Mouse (Mus musculus) spleen, embryonic (tissue): ENCODE data around the gene Nudt1.

Source experiments
- CTCF ChIA-PET: fragments of 350-600 bp; sonication (Branson Sonifier 250); formaldehyde crosslinking; loops from one replicate; lab custom pipeline; 2022; lab: Charles Lee

Nudt1 gene

DNA sequence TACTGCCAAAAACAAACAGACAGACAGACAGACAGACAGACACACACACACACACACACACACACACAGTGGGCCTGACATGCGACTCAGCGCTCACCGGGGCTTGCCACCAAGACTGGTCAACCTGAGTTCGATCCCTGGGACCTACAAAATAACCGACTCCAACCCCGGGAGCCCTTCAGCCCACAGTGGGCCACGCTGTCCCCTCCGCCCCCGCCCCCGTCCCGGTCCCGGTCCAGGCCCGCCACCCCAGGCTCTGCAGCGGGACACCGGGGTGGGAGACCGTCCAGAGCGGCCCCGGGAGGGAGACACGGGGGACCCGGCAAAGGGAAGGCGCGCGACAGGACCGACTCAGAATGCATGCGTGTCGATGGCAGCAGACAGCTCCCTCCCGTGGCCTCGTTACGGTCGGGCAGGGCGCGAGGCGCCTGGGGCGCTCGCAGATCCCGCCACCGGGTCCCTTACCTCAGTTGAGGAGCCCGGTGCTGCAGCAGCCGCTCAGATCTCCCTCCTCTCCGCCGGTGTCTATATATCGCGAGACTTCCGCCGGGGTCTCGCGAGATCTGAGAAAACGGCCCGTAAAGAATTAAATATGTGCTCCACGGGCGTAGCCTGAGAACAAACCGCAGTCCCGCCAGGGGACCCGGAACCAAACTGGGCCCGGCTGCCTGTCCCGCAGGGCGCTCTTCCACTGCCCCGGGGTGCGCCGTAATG lies at the start of gene Nudt1, which contains the start of gene Mad1l1:
TSS of gene Nudt1 (plus strand) at position 615 of the 714 bp plus-strand sequence.
TSS of gene Mad1l1 (minus strand) at position 511 of the 714 bp plus-strand sequence.
- CTCF ChIA-PET = no interaction called here

- CTCF ChIA-PET = interaction anchor here (0.7 kb wide), 1 partner anchor 456 kb away, joined by 7 read pairs; no protein-coding TSS in a partner anchor
Measured at GRCm38 (mm10) chr5:140276779-140277178, 44.7 kb upstream of the Nudt1 start.

DNA sequence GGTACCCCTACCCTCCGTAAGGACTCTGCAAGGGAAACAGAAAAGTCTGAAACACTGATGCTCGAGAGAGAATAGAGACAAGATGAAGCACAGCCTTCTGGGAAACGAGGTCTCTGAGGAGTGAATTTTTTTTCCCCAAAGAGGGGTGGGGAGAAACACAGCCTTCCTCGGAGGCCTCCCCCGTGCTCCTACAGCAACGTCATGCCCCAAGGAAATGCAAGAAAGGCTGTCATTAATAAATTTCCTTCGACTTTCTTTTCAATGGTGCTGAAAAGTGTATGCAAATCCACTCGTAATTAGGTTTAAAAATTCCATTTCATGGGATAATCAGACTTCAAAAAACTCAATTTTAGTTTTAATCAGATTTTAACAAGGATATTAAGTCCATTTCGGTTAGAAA lies 41.3 kb upstream of the Nudt1 start:
- CTCF ChIA-PET = no interaction called here

GRCm38 (mm10) chr5:140282376-140282775 lies 39.1 kb upstream of the Nudt1 start:
- CTCF ChIA-PET = no interaction called here

- CTCF ChIA-PET = no interaction called here
Measured at GRCm38 (mm10) chr5:140282900-140283299, 38.6 kb upstream of the Nudt1 start.

GRCm38 (mm10) chr5:140284011-140284410 lies 37.4 kb upstream of the Nudt1 start:
- CTCF ChIA-PET = no interaction called here

DNA sequence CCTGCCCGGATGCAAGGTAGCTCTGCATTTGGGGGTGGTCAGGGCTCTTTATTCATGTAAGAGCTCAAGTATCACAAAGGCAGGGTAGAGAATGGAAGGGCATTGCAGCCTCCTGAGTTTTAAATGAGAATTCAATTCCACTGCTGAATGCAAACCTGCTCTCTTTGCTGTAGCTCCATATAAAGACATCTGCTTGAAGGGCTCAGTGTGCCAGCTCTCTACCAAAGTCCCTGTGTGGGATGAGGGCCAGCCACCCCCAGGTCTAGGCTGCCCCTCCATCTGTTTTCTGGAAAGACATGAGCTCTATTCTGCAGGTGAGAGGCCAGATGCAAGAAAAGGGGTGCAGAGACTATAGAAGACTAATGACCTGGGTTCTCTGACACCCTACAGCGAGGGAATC lies 36.7 kb upstream of the Nudt1 start:
- CTCF ChIA-PET = no interaction called here

DNA sequence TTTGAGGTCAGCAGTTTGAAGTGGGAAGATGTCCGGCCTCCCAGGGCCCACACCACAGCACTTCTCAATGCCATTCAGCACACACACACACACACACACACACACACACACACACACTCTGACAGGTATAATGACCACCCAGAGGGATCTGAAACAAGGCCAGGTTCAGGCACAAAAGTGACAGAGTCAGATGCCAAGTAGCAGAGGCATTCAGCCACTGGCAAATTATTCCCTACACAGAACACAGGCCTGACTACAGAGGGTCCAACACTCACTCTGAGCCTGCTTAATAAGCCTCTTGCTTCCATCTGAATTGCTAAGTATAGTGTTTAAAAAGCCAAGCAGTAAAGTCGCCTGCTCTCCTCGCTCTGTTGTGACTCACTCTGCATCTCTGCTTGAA lies 33.2 kb upstream of the Nudt1 start:
- CTCF ChIA-PET = no interaction called here

GRCm38 (mm10) chr5:140289161-140289560 lies 32.3 kb upstream of the Nudt1 start:
- CTCF ChIA-PET = no interaction called here

DNA sequence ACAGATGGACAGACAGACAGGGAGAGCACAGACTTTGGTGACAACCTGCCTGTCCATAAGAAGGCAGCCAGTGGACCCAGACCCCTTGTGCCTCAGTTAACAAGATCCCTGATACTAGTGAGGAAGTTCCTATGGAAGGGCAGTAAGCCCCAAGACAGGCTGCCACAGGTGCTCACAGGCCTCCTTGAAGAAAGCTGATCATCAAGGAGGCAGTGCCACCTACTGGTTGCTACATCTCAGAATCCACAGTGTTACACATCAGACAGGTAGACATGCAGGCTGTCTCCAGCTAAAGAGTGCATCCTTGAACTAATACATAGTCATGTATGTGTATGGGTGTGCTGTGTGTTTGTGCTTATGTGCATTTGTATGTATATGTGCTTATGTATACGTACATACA lies 29.3 kb upstream of the Nudt1 start:
- CTCF ChIA-PET = interaction anchor here (0.7 kb wide), 1 partner anchor 456 kb away, joined by 3 read pairs; no protein-coding TSS in a partner anchor

DNA sequence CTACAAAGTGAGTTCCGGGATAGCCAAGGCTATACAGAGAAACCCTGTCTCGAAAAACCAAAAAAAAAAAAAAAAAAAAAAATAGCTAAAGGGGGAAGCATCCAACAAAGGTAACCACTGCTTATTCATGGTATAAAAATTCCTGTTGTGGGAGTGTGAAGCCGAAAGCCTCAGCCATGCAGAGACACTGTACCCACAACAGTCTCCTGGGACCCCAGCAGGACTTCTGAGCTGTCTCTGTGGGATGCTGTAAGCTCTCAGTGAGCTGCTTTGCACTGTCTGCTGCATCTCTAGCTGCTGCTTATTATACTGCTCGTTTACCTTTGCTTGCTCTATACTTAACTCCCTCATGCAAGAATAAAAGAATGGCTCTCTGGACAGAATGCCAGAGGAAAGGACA lies 23.2 kb upstream of the Nudt1 start:
- CTCF ChIA-PET = interaction anchor here (0.6 kb wide), 1 partner anchor 18 kb away, joined by 4 read pairs; no protein-coding TSS in a partner anchor

- CTCF ChIA-PET = no interaction called here
Measured at GRCm38 (mm10) chr5:140306016-140306415, 15.4 kb upstream of the Nudt1 start.

DNA sequence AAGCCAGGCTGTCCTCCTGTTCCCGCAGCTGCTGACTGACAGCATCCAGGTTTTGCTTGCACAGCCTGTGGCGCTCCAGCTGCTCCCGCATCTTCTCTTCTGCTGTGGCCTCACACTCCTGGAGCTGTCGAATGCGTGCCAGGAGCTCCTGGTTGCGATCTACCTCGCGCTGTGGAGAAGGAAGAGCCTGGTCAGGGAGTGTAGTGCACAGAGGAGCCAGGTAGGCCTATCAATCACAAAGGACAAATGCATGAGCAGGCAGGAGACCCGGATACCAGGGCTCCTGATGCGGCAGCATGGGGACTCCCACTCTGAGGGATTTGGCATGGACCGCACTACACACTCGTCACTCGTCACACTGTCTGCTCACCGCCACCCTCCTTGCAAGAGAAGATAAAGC lies 13.9 kb upstream of the Nudt1 start:
- CTCF ChIA-PET = no interaction called here

- CTCF ChIA-PET = interaction anchor here (0.6 kb wide), 1 partner anchor 18 kb away, joined by 4 read pairs; no protein-coding TSS in a partner anchor
Measured at GRCm38 (mm10) chr5:140316716-140317115, 4.7 kb upstream of the Nudt1 start.

DNA sequence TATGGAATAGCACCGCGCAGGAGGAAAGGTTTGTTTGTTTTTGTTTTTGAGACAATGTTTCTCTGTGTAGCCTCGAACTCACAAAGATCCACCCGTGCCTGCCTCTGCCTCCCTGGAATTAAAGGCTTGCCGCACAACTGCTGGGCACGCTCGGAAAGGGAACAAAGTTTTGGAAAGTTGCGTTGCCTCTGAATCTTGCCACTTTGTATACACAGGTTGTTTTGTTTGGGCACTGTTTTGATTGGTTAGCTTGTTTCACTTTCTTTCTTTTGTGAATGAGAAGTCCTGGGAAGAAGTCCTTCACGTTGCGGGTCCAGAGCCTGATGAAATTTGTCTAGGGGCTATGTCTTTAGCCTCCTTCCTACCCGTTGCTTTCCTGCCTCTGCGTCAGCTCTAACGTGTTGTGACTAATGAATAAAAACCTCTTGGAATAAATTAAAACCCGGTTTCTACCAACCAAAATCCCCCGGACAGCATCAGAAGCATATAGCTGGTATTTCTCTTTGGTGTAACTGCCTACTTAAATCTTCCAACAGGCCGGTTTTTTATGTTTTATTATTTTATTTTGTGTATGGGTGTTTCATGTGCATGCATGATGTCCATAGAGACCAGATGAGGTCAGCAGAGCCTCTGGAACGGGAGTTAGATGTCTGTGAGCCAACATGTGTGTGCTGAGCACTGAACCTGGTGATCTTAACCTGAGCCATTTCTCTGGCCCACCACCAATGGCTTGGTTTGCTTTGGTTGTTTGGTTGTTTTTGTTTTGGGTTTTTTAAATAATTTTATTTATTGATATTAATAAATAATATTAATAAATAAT lies 510 bp downstream of the Nudt1 start:
- CTCF ChIA-PET = no interaction called here

- CTCF ChIA-PET = no interaction called here
Measured at GRCm38 (mm10) chr5:140324058-140324457, 2.6 kb downstream of the Nudt1 start.

DNA sequence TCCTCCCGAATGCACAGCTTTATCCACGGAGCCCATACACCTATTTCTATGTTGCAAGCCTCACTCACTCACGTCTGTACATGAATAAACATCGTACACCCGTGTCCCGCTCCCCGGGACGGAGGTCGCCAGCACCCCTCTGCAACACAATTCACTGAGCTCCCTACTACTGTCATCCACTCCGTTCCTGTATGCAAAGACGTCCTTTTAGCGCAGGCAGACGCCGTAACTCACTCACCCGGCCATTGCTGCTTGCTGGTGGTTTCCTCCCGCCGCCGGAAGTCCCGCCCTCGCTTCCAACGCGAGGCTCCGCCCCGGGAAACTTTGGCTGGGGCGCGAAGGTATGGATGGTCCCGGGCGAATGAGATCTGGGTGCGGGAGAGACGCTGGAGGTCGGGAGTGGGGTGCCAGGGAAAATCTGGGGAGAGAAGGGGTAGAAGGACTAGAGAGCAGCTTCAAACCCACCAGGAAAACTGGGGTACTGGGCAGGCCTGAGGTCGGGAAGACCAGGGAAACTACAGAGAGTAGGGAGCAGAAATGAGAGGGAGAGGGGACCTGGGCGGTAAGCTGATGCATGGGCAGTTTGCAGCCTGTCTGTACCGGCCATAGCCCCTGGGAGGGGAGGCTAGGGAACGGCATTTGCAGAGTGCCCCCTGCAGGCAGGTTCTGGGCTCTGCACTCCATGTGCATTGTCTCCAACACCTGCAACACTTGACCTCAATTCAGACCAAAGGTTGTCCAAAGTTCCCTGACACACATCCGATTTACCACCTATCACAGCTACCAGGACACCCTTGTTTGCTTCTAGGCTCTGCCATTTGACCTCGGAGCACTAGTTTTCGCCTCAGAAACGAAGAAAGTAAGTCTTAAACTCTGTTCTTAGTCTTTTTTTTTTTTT lies 10.4 kb downstream of the Nudt1 start, which contains the start of gene Mrm2:
TSS of gene Mrm2 (minus strand) at position 284 of the 898 bp plus-strand sequence.
- CTCF ChIA-PET = interaction anchor here (0.5 to 0.9 kb wide), 3 partner anchors 51 to 493 kb away, joined by 3 to 5 read pairs (median 4); no protein-coding TSS in a partner anchor

- CTCF ChIA-PET = interaction anchor here (0.5 to 0.9 kb wide), 3 partner anchors 50 to 494 kb away, joined by 3 to 5 read pairs (median 4); no protein-coding TSS in a partner anchor
Measured at GRCm38 (mm10) chr5:140332519-140332918, 11.1 kb downstream of the Nudt1 start.

- CTCF ChIA-PET = interaction anchor here (0.5 kb wide), 1 partner anchor 87 kb away, joined by 3 read pairs; no protein-coding TSS in a partner anchor
Measured at GRCm38 (mm10) chr5:140333631-140334030, 12.2 kb downstream of the Nudt1 start.

DNA sequence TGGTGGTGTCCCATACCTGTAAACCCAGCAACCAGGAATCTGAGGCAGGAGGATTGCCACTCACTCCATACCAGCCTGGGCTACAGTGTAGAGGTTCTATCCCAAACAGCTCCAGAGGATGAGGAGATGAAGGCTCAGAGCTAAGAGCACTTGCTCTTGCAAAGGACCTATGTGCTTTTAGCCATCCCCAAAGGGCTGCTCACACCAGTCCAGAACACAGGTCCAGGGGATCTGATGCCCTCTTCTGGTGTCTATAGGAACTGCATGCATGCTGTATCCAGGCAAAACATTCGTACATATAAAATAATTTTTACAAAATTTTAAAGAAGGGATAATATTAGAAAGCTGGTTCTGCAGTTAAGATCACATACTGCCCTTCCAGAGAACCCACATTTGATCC lies 15.2 kb downstream of the Nudt1 start:
- CTCF ChIA-PET = interaction anchor here (1.1 kb wide), 1 partner anchor 51 kb away, joined by 3 read pairs; no protein-coding TSS in a partner anchor

DNA sequence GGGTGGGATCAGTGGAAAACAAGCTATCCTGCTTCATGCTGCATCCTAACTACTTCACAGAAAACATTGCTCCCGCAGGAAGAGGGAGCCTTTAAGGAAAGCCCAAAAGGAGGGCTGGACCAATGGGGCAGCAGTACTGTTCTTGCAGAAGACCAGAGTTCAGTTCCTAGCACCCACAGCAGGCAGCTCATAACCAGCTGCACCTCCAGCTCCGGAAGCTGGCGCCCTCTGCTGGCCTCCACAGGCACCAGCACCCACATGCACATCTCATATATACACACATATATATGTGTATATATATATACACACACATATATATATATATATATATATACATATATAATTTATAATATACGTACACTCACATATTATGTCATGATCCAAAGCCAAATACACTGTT lies 17.3 kb downstream of the Nudt1 start:
- CTCF ChIA-PET = no interaction called here
